Mouse (Mus musculus) MEL (cell line): Measurements from ENCODE around the gene Ppp1r15a. TPM values are rescaled to one million over a fixed set of nuclear protein-coding genes. Genes with fewer than 3 reads are reported as not detected.

Experiments
- DNase-seq: peaks from one replicate; pipeline ENCODE4 v3.0.0; 2011; ENCODE audit warnings: low read depth, low spot score
- H3K27ac ChIP-seq: 2 replicates; pipeline ENCODE4 v1.5.1; 2012; ENCODE audit warnings: low read depth, mild to moderate bottlenecking, control low read depth, low read length, moderate library complexity; ENCODE audit not compliant: control insufficient read depth
- H3K27me3 ChIP-seq, 2 experiments: fragments of 150-350 bp in 1 of 2; sonication (generic) in 1 of 2; 2 replicates each; pipeline ENCODE4 v1.6.1; 2012; ENCODE audit warnings: low read length in 2 of 2, mild to moderate bottlenecking in 2 of 2, improper control_type of control experiment in 1 of 2, moderate library complexity in 1 of 2; ENCODE audit not compliant: insufficient read depth in 2 of 2, control insufficient read depth in 1 of 2
- H3K36me3 ChIP-seq, 2 experiments: 2 replicates each; pipeline ENCODE4 v1.6.1; 2012 to 2014; ENCODE audit warnings: low read length in 2 of 2, improper control_type of control experiment in 1 of 2, inconsistent platforms in 1 of 2, mild to moderate bottlenecking in 1 of 2; ENCODE audit not compliant: insufficient read depth in 2 of 2, control insufficient read depth in 1 of 2
- H3K4me1 ChIP-seq, 2 experiments: fragments of 150-350 bp in 1 of 2; sonication (generic) in 1 of 2; 2 replicates each; pipeline ENCODE4 v1.6.1; 2012; ENCODE audit warnings: low read length in 2 of 2, improper control_type of control experiment in 1 of 2, mild to moderate bottlenecking in 1 of 2; ENCODE audit not compliant: insufficient read depth in 2 of 2, control insufficient read depth in 1 of 2
- H3K4me3 ChIP-seq, 2 experiments: fragments of 150-350 bp in 1 of 2; sonication (generic) in 1 of 2; 2 replicates each; pipeline ENCODE4 v1.5.1; 2012; ENCODE audit warnings: low read depth in 2 of 2, low read length in 2 of 2, mild to moderate bottlenecking in 2 of 2, moderate library complexity in 2 of 2, control low read depth in 1 of 2, improper control_type of control experiment in 1 of 2; ENCODE audit not compliant: control insufficient read depth in 1 of 2, insufficient read depth in 1 of 2
- H3K79me2 ChIP-seq: 2 replicates; pipeline ENCODE4 v1.6.1; 2012; ENCODE audit warnings: mild to moderate bottlenecking, low read length, moderate library complexity; ENCODE audit not compliant: control insufficient read depth, poor library complexity, insufficient read depth
- H3K9ac ChIP-seq: 2 replicates; pipeline ENCODE4 v1.6.1; 2012; ENCODE audit warnings: low read depth, mild to moderate bottlenecking, control low read depth, low read length, moderate library complexity; ENCODE audit not compliant: control insufficient read depth, poor library complexity, severe bottlenecking
- H3K9me3 ChIP-seq: fragments of 150-350 bp; sonication (generic); replicated peaks from 2 replicates; pipeline ENCODE4 v1.6.1; 2012; ENCODE audit warnings: mild to moderate bottlenecking, low read length, improper control_type of control experiment, moderate library complexity; ENCODE audit not compliant: insufficient read depth
- BHLHE40 ChIP-seq: IDR thresholded peaks from 2 replicates; pipeline ENCODE4 v1.6.1; 2012; ENCODE audit warnings: low read depth, mild to moderate bottlenecking, inconsistent platforms, low read length, improper control_type of control experiment, borderline replicate concordance
- CHD1 ChIP-seq: IDR thresholded peaks from 2 replicates; pipeline ENCODE4 v1.6.1; 2012; ENCODE audit warnings: low read depth, mild to moderate bottlenecking, inconsistent platforms, low read length, improper control_type of control experiment
- E2F4 ChIP-seq: IDR thresholded peaks from 2 replicates; pipeline ENCODE4 v1.6.1; 2011; ENCODE audit warnings: low read depth, low read length, improper control_type of control experiment, borderline replicate concordance
- GABPA ChIP-seq: IDR thresholded peaks from 2 replicates; pipeline ENCODE4 v1.6.1; 2012; ENCODE audit warnings: low read depth, mild to moderate bottlenecking, inconsistent platforms, low read length, improper control_type of control experiment, moderate library complexity
- GATA1 ChIP-seq: IDR thresholded peaks from 2 replicates; pipeline ENCODE4 v1.6.1; 2011; ENCODE audit warnings: low read depth, low read length, improper control_type of control experiment
- JUND ChIP-seq: IDR thresholded peaks from 2 replicates; pipeline ENCODE4 v1.6.1; 2011; ENCODE audit warnings: low read depth, mild to moderate bottlenecking, improper control_type of control experiment, low read length
- MAFK ChIP-seq: IDR thresholded peaks from 2 replicates; pipeline ENCODE4 v1.6.1; 2011; ENCODE audit warnings: low read depth, mild to moderate bottlenecking, low read length, improper control_type of control experiment, borderline replicate concordance
- MAX ChIP-seq: IDR thresholded peaks from 2 replicates; pipeline ENCODE4 v1.6.1; 2011; ENCODE audit warnings: low read length, improper control_type of control experiment
- MAZ ChIP-seq: IDR thresholded peaks from 2 replicates; pipeline ENCODE4 v1.6.1; 2012; ENCODE audit warnings: low read depth, mild to moderate bottlenecking, inconsistent platforms, low read length, improper control_type of control experiment
- MEF2A ChIP-seq: IDR thresholded peaks from 2 replicates; pipeline ENCODE4 v1.6.1; 2014; ENCODE audit warnings: low read depth, mild to moderate bottlenecking, inconsistent platforms, low read length, improper control_type of control experiment; ENCODE audit not compliant: poor library complexity, insufficient replicate concordance, severe bottlenecking; ENCODE audit errors: extremely low read depth
- MYB ChIP-seq: IDR thresholded peaks from 2 replicates; pipeline ENCODE4 v1.6.1; 2011; ENCODE audit warnings: mild to moderate bottlenecking, low read depth, low read length, improper control_type of control experiment
- NELFE ChIP-seq: IDR thresholded peaks from 2 replicates; pipeline ENCODE4 v1.6.1; 2011; ENCODE audit warnings: low read depth, low read length, improper control_type of control experiment
- POLR2A ChIP-seq, 2 experiments: IDR thresholded peaks; 2 replicates each; pipeline ENCODE4 v1.6.1; 2011 to 2012; ENCODE audit warnings: low read length in 2 of 2, mild to moderate bottlenecking in 2 of 2, control low read depth in 1 of 2, improper control_type of control experiment in 1 of 2, low read depth in 1 of 2, moderate library complexity in 1 of 2; ENCODE audit not compliant: control insufficient read depth in 1 of 2, insufficient read depth in 1 of 2, poor library complexity in 1 of 2
- POLR2AphosphoS5 ChIP-seq: IDR thresholded peaks from 2 replicates; pipeline ENCODE4 v1.6.1; 2012; ENCODE audit warnings: low read depth, borderline replicate concordance, mild to moderate bottlenecking, inconsistent platforms, low read length, moderate library complexity, mixed read lengths
- SMC3 ChIP-seq: IDR thresholded peaks from 2 replicates; pipeline ENCODE4 v1.6.1; 2011; ENCODE audit warnings: low read depth, low read length, improper control_type of control experiment
- TAL1 ChIP-seq: IDR thresholded peaks from 2 replicates; pipeline ENCODE4 v1.6.1; 2012; ENCODE audit warnings: mild to moderate bottlenecking, inconsistent platforms, low read length, moderate library complexity, mixed read lengths
- TBP ChIP-seq: IDR thresholded peaks from 2 replicates; pipeline ENCODE4 v1.8.0; 2011; ENCODE audit warnings: low read depth, low read length, improper control_type of control experiment
- TCF12 ChIP-seq: IDR thresholded peaks from 2 replicates; pipeline ENCODE4 v1.6.1; 2014; ENCODE audit warnings: low read depth, mild to moderate bottlenecking, inconsistent platforms, low read length, improper control_type of control experiment, moderate library complexity
- USF1 ChIP-seq: IDR thresholded peaks from 2 replicates; pipeline ENCODE4 v1.6.1; 2014; ENCODE audit warnings: low read depth, mild to moderate bottlenecking, inconsistent platforms, low read length, improper control_type of control experiment, moderate library complexity
- USF2 ChIP-seq, 2 experiments: IDR thresholded peaks; 2 replicates each; pipeline ENCODE4 v1.6.1; 2011 to 2012; ENCODE audit warnings: improper control_type of control experiment in 2 of 2, low read length in 2 of 2, borderline replicate concordance in 1 of 2, inconsistent platforms in 1 of 2, low read depth in 1 of 2, mild to moderate bottlenecking in 1 of 2; ENCODE audit not compliant: insufficient read depth in 1 of 2
- ZC3H11A ChIP-seq: IDR thresholded peaks from 2 replicates; pipeline ENCODE4 v1.6.1; 2012; ENCODE audit warnings: low read depth, mild to moderate bottlenecking, inconsistent platforms, low read length, improper control_type of control experiment
- ZMIZ1 ChIP-seq: IDR thresholded peaks from 2 replicates; pipeline ENCODE4 v1.6.1; 2012; ENCODE audit warnings: low read depth, mild to moderate bottlenecking, inconsistent platforms, low read length, improper control_type of control experiment, moderate library complexity
- ZNF384 ChIP-seq: IDR thresholded peaks from 2 replicates; pipeline ENCODE4 v1.6.1; 2012; ENCODE audit warnings: low read depth, mild to moderate bottlenecking, inconsistent platforms, low read length, improper control_type of control experiment
- polyA plus RNA-seq, 2 experiments: library from polyadenylated mRNA; stranded (reverse) in 1 of 2; unstranded in 1 of 2; fragments of >175 nt in 1 of 2; fragments of >200 nt in 1 of 2; gene quantifications; 2 replicates each; pipeline versions ENCODE4 v1.2.1 to v1.2.4; 2012; ENCODE audit warnings: low replicate concordance in 2 of 2, low read depth in 1 of 2; ENCODE audit not compliant: insufficient read length in 2 of 2, insufficient read depth in 1 of 2, missing spikeins in 1 of 2
- total RNA-seq: library from RNA; depleted of rRNA; stranded (reverse); fragments of 300-350 nt; gene quantifications from 2 replicates; pipeline ENCODE4 v1.2.3, GENCODE M21; 2012

Ppp1r15a gene
- total and polyA plus RNA-seq, 3 experiments = 27.0 to 78.0 TPM; not detected in 1

GRCm38 (mm10) chr7:45560241-45560640 is 34.2 kb upstream of the Ppp1r15a start (continued):
- TF ChIP-seq MEF2A (no peak), TBP (no peak), ZC3H11A (no peak), MAFK (no peak), GABPA (no peak), TAL1 (no peak), USF2 (IDR thresholded peaks at IDR 0.05; ENCODE audit: borderline replicate concordance in 1 of 2, insufficient read depth in 1 of 2, low read depth in 1 of 2, low read length in 2 of 2) (no peak), USF1 (no peak), POLR2A (IDR thresholded peaks at IDR 0.05; ENCODE audit: control insufficient read depth in 1 of 2, insufficient read depth in 1 of 2, low read depth in 1 of 2, low read length in 2 of 2, poor library complexity in 1 of 2) (no peak), SMC3 (no peak), MYB (no peak), ZMIZ1 (no peak), ZNF384 (no peak)

- H3K27ac ChIP-seq = no peak overlapping the region
- H3K79me2 ChIP-seq = no peaks in the 10 kb centered on the region; the same call in 1 of the 2 replicates
- H3K9ac ChIP-seq = no peak overlapping the region
- no peak for DNase-seq
- no peaks in the 10 kb centered on the region for H3K27me3 ChIP-seq
- H3K4me1 ChIP-seq = peaks cover 0 to 10% of the 10 kb centered on the region in 2 experiments; a peak in 2 of 4 replicates
- H3K4me3 ChIP-seq = no peak overlapping the region
- no peak for TF ChIP-seq E2F4
- no peak for TF ChIP-seq GABPA
- no peak for TF ChIP-seq TCF12
- no peak for TF ChIP-seq NELFE
- no peak for TF ChIP-seq MAFK
- no peak for TF ChIP-seq POLR2AphosphoS5
- no peak for TF ChIP-seq GATA1
- TF ChIP-seq BHLHE40 = no peak
- no peak for TF ChIP-seq CHD1
- no peak for TF ChIP-seq TBP
- no peak for TF ChIP-seq SMC3
- no peak for TF ChIP-seq MYB
- no peak for TF ChIP-seq MAZ
- TF ChIP-seq MAX = no peak
- no peak for TF ChIP-seq JUND
- TF ChIP-seq, all 39 proteins: peak for 0
- 0 out of 4 replicates have a peak, but pooled peaks cover 0 to 2% of the 10 kb centered on the region in 2 experiments for H3K36me3 ChIP-seq
- no peaks in the 10 kb centered on the region for H3K9me3 ChIP-seq
These were observed 32.8 kb upstream of the Ppp1r15a start for GRCm38 (mm10) chr7:45558907-45559306.
